Mouse (Mus musculus) urinary bladder, postnatal 25 days (tissue): ENCODE data around the gene Zbtb8b.
"Not testable (repeated sequence)": the region's sequence is repeated elsewhere in the genome, so short reads cannot be mapped to it uniquely, and the experiment has no call there.

Experiments
- DNase-seq: peaks from one replicate; pipeline ENCODE4 v3.0.0; 2022; ENCODE audit warnings: low spot score

Zbtb8b gene

DNA sequence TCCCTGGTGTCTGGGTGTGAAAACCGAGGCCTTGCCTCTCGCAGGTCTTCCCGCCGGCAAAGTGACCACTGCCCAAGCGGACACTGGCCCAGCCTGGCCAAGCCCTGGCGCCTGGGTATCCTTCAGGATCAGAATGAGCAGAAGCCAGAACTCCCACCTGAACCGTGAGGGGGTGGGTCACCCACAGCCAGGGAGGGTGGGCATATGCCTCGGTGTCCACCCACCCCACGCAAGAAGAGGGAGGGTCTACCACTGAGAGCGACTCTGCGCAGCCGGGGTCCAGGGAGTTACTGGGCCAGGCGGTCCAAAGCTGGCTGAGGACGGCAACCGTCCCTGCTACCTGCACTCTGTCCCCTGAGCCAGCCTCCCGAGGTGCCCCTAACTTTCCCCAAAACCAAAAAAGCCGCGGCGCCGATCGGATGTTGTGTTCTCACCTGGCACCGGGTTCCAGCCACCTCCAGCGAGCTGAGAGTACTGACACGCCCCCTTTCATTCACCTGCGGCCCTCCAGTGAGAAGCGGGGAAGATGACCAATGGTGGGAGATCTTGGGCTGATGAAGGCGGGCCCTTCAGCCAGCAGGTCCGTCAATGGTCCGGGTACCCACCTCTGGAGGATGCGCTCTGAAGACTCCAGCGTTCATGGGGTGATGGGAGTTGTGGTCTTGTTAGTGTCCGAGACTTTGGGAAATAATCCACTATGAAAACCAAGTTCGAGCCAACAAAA, at the start of gene Zbtb8b:
Gene Zbtb8b, minus strand, starts transcription at position 514 of the 724 bp plus-strand sequence.
- DNase-seq = peak; percentile 41

DNA sequence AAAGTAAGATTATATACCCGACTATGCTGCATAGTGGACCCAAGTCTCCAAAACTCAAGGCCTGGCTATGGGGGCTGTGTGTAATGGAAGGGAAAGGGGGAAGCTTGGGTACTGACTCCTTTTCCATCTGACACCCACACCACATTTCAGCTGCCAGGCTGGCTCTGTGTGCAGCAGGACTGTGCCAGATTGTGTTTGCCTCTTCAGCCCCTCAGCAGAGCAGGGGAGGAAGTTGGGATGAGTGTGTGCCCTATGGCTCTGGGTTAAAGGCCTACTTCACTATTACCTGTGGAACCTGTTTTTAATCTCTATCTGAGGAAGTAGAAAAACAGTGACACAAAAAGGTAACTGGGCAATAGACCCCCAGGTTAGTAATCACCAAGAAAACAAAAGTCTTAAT, 40.4 kb upstream of the Zbtb8b start:
- no peak for DNase-seq

DNA sequence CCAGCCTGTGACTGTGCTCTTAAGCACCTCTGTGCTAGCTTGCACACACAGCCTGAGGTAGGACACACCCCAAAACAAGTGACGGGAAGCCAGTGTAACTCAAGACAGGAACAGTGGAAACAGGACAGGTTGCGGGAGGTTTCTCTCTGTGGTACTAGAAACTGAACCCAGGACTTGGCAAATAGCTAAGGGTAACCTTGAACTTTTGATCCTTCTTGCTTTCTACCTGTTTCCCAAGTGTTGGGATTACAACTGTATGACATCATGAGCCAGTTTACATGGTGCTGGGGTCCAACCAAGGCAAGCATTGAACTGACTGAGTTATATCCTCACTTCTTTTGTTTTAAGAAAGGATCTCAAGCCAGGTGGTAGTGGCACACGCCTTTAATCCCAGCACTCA, 39.2 kb upstream of the Zbtb8b start:
- no peak for DNase-seq

DNA sequence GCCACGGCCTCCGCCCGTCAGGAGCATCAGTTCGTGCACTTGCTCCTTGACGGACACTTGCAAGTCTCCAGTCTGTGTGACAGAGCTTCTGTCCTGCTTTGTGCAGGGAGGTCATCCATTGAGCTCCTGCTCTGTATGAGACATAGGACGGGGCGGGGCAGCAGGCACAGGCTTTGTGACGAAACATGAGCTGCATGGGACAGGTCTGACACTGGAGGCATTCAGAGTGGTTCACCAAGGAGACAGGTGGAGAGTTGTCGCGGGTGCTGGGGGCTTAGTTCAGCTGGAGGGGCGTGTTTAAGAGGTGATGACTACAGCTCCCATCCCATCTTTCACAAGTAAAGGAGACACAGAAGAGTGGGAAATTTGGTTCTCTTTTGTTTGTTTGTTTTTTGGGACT, 35.4 kb upstream of the Zbtb8b start:
- DNase-seq = no peak

DNA sequence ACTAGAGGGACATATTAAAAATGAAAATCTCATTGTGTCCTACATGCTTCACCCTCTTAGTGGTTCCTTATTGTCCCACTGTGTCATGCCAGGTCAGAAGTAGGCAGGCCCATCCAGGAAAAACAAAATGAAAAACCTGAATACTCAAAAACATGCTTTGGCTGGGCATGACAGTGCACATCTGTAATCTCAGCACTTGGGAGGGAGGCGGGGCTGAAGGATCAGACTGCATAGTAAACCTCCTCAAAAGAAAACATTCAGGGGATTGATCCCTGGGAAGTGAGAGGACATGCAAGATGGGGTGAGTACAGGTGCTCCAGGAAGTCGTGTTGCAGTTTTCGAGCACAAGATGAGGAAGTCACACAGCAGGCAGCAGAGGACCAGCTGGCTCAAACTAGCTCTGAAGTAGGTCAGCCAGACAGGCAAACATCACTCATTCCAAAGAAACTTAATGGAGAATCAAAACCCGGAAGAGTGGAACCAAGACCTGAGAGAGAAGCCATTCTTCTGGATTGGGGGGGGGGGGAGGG, 23.7 kb upstream of the Zbtb8b start:
- DNase-seq = no peak

DNA sequence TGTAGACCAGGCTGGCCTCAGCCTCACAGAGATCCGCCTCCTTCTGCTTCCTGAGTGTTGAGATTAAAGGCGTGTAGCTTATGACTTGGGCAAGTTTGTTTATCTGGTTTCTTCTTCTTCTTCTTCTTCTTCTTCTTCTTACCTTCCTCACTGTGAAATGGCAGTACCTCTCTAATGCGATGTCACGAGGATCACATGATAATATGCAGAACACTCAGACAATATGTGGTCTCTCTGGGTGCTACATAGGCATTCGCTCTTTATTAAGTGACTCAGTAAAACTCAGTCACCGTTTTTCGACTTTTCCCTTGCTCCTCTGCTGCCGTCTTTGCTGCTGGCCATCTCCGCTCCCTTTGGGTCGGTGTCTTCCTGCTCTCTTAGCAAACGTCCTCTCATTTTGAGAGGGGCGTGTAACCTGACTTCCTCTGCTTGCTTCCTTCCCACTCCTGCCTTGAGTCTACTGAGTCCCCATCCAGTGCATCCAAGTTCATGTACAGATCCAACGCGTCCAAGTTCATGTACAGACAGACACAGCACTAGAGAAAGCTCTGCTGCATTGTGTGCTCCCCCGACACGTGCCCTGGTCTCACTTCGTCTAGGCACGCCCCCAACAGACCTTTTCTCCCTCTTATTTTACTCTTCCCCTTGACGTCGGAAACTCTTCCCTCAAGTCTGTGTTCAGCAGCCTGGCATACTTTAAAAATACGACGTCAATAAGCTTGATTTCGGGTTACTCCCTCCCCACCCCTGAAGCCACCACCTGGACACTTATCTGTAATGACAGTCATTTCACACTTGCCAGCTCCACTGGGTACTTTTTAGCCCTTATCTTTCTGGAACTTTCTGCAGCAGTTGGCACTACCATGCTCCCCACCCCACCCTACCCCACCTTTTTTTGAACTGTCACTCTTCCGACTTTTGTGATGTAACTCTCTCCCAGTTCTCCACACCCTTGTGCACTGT, 22.7 kb upstream of the Zbtb8b start:
- no peak for DNase-seq

DNA sequence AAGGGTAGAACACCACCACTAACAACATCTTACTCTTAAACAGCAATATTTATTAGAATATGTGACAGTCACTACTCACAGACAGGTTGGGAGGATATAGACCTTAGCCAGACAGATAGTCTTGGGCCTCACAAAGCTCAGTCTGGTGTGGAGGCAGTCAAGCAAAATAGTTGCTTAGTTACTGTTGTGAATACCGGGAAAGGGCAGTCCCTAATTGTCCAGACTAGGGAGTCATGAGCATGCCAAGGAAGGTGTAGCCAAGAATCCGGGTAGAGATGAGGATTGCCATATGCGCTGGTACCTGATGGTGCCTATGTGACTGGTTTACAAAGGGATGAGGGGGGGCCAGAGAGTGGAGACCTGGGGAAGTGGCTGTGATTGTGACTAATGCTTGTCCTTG, 21.5 kb upstream of the Zbtb8b start:
- DNase-seq = no peak

DNA sequence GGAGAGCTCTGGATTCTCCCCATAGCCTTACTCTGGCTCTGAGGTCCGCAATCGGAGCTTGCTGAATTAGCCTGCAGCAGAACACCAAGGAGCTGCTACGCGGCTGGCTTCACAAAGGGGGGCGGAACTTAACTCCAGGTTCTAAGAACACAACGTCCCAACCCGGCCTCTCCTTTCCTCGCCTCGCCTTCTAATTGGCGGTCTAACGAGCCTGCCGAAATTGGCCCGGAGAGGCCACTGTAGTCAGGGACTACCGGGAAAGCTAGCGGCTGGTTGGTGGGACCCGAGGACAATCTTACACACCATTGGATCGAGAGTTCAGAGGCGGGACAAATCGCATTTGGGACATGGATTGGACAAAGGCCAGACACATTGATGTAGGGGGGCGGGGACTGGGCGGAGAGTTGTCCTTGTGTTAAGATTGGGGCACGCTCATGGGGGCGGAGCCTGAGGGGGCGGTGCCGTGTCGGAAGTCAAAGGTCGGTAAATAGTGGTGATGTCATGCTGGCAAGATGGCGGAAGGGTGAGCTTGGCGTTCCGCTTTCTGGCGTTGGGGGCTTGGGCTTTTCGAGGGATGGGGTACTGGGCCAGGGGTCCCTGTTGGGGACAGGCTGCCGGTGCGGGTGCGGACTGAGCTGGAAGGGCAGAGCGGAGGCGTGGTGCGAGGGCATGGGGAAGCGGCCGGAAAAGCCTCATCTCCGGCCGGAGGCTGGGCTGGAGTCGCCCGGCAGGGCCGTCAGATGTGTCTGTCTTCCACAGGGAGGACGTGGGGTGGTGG, 20.7 kb upstream of the Zbtb8b start, which contains the start of gene Bsdc1:
Gene Bsdc1, plus strand, starts transcription at position 399 of the 778 bp plus-strand sequence.
- peak; percentile 97 for DNase-seq

DNA sequence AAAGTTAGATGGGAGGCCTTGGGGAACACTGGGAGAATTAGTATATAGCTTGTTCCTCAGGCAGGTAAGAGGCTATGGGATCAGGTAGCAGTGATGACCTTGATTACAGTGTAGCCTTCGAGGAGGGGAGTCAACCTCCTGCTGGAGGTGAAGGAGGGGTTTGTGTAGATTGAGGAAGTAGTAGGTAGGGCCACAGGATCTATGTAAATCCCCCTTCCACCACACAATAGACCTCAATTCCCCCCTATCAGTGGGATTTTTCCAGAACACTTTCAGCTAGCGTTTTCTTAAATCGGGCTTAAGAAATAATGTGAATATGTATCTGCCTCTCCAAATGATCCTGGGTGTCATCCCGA, 20.2 kb upstream of the Zbtb8b start:
- no peak for DNase-seq

DNA sequence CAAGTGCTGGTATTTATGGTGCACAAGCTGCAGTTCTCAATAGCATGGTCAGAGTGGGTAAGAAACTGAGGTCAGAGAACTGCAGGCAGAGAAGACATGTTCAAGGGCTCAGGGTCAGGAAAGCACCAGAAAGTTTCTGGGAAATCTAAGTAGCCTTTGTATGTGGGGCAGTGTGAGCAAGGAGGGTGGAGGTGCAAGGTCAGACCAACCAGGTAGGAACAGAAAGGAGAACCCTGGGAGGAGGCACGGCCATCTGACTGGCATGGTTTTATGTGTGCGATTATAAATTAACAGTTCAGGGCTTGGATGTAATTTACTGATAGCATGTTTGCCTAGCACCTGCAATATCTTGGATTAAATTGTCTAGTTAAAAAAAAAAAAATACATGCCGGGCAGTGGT, 19.1 kb upstream of the Zbtb8b start:
- no peak for DNase-seq

DNA sequence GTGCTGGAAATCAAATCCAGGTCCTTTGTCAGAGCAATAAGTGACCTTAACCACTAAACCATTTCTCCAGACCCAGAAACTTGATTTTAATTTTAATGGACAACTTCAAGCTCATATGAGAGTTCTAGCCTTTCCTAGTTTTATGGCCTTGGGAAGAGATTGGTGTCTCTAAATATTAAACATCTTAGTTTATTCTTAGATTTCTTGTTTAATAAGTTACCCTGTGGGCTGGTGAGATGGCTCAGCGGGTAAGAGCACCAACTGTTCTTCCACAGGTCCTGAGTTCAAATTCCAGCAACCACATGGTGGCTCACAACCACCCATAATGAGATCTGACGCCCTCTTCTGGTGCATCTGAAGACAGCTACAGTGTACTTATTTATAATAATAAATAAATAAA, 16.7 kb upstream of the Zbtb8b start:
- DNase-seq = not testable (repeated sequence)

DNA sequence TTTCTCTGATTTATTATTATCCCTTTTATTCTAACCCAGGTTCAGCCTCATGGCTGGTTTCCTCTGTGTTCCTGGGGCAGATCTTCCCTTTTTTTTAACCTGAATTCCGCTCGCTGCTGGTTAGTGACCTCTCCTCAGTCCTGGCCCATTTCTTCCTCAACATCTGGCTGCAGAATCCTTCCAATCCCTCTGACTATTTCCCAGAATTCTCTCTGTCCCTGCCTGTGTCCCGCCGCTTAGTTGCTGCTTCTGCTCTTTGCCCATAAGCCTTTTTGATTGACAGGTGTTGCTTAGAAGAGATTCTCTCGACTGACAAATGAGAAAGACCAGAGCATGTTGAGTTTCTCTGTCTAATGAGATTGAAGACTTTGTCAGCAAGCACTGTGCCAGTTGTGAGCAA, 15.5 kb upstream of the Zbtb8b start:
- no peak for DNase-seq

DNA sequence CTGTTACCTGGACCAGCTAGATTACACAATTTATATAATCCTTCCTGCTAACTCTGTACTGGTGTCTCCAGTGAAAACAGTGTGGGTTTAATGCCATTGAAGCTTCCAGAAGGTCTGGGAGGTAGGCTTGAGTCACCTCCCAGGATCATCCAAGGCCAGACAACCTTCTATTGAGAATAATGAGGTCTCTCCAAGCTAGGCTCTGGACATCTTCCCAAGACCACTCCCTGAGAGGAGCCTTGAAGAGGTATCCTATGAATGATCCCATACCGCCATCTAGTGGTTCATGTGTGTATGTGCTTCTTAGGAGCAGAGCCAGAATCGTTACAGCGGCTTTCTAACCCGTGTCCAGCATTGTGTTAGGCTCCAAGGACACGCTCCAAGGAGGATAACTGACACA, 14.6 kb upstream of the Zbtb8b start:
- DNase-seq = peak; percentile 39

DNA sequence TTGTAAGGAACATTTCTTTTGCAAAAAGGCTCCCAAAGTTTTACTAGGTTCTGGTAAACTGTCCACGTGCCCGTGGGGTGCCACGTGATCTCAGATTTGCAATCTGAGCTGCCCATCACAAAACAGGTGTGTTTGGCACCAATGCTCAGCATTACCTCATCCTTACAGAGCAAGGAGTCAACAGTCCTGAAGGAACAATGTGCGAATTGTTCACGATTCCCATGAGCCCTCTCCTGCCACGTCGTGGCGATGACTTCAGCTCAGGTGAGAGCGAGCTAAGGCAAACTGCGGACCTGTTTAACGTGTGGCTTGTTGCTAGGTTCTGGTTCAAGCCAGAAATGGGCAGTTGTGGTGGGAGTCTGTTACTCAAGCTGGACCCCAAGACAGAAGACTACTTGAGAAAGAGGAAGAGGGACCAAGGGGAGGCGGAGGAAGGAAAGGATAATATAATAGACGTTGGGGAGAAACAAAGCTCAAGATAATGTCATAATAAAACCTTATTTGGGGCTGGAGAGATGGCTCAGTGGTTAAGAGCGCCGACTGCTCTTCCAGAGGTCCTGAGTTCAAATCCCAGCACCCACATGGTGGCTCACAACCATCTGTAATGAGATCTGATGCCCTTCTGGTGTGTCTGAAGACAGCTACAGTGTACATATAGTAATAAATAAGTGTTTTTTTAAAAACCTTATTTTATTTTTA, 11.0 kb upstream of the Zbtb8b start:
- DNase-seq = no peak

DNA sequence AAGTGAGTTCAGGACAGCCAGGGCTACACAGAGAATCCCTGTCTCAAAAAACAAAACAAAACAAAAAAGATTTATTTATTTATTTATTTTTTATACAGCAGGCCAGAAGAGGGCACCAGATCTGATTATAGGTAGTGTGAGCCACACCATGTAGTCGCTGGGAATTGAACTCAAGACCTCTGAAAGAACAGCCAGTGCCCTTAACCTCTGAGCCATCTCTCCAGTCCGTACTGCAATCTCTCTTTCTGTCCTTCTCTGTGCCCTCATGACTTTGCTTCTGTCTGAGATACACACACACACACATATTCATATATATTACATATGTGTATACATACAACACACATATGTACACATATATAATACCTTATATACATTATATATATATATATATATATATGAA, 10.2 kb upstream of the Zbtb8b start:
- DNase-seq = no peak

DNA sequence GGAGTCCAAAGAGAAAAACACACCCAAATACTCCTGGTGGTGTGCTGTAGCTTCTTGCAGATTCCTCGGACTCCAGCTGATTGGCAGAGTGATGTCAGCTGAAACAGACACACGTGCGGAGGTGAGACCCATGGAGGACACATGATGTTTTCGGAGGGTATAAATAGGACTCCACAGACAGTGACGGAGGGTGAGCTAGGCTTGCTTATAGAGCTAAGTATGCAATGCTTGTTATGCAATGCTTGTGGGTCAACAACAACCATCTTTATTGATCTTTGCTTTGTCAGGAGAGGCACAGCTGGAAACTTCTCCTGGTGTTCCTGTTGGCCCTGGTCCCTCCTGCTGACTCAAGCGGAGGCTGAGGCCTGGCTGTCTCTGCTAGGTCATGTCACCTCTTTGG, 8.1 kb upstream of the Zbtb8b start:
- no peak for DNase-seq

DNA sequence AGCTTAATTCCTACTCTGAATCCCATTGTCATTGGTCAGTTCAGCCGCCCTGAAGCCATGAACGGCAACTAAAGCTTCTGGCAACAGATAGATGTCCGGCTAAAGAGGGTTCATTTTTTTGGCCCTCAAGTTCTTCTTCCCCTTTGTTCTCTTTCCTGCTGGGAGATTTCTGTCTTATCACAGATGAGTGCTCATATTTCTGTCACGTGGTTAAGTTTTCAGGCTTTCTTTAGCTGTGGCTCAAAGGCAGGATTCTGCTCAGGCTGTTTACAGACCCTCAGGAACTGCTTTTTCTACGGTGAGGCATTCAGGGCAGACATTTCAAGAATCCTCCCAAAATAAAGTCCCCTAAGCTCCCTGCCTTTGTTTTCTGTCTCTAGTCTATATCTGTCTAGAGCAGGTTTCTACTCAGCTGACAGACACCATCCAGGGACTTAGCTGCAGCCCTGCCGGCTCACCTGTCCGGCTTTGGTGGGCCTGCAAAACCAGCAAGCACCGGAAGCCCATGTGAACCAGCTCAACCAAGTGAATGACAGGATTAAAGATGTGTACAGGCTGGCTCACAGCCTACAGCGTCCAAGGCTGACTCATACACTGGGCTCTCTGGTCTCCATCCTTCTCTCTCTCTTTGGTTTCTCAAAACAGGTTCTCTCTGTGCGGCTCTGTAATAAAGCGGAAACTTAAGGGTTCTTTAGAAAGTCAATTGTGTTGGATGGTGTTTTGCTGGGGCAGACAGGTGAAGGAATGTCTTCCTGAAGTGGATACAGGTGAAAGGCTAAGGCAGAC, 7.3 kb upstream of the Zbtb8b start:
- DNase-seq = no peak

DNA sequence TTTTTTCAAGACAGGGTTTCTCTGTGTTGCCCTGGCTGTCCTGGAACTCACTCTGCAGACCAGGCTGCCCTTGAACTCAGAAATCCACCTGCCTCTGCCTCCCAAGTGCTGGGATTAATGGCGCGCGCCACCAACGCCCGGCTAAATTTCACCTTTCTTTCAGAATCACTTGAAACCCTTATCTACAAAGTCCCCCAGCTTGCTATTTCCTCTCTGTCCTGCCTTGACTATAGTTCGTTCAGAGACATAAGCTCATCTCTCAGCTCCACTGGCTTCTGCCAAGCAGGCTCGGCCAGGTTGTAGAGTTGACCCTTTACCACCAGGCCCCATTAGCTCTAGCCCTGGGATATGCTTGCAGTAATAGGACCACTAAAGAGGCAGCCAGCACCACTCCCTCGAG, 6.7 kb upstream of the Zbtb8b start:
- DNase-seq = no peak

DNA sequence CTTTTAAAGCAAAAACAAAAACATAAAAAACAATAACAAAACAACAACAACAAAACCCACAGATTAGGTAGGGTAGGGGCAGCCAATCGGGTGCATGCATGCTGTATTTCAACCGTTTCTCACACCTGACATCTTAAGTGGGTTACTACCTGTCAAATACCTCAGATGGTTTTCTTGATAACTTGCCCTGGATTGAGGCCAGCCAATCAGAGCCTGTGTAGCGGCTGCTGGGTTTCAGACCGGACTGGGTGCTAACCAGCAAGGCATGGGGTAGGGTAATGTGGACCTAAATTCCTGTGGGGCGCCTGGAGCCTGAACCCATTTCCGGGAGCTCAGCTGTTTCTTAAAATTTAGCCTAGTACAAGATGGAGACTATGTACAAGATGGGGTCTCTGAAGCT, 492 bp upstream of the Zbtb8b start:
- DNase-seq = no peak

DNA sequence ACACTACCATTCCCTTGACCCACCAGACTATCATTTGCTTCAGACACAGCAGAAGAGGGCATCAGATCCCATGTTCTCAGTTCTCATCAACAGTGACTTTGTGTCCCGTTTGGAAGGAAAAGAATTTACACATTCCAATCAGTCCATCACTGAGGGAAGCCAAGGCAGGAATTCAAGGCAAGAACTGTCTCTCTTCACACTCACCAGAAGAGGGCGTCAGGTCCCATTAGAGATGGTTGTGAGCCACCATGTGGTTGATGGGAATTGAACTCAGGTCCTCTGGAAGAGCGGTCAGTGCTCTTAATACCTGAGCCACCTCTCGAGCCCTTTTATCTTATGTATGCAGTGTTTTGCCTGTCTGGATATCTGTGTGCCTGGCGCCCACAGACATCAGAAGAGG, 22.3 kb downstream of the Zbtb8b start:
- DNase-seq = no peak

DNA sequence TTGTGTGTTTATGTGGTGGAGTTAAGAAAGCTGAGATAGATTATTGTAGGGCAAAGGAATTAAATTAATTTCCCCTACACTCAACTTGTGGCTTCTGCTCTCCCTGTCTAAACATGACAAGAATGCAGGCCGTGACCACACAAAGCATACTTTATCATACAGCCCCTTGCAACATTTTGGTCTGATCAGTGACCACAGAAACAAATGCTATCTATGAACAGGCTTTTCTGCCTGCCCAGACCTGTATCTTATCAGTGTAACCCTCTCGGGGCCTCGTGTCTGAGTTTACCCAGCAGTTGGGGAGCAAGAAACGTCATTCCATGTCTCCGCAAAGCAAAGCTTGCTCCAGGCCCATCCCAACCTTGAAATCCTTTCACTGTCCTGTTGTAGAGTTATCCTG, 24.2 kb downstream of the Zbtb8b start:
- DNase-seq = no peak
